Mouse (Mus musculus): ENCODE results near the gene Rhou.

DNA sequence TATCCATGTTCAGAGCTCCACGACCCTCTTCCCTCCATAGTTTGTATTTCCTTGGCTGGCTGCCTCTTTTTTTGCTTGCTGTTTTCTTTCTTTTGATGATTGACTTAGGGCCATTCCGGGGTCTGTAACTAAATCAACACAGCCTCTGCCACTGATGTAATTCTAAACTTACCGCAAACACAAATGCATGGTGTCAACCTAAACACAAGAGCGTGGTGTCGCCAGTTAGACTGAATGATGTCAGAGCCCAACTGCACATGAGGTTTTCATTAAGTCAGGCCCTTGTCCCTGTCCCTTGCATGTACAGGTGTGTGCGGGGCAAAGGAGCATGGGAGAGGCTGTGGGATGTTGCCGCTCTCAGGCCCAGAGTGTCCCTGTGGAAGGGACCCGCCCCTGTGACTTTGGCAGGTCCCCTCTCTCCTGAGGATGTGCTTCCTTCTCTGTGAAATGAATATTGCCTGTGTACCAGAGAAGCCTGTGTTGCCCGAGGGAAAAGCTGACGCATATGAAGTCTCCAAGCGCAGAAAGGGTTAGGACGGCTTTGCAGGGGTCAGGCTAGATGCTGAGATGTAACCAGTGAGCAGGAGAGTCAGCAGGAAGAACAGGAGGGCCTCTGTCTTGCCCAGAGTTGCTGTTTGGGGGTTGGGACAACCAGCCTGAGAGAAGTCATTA lies 46.8 kb downstream of the Rhou start:
- no peak for TF ChIP-seq CTCF (IDR thresholded peaks at IDR 0.05; ENCODE audit: low read depth)
- TF ChIP-seq EP300 (IDR thresholded peaks at IDR 0.05; ENCODE audit: low read depth) = no peak

Data from liver, postnatal 0 days (tissue).